Mouse (Mus musculus): ENCODE measurements around the gene Ddx31.

The Ddx31 gene

DNA sequence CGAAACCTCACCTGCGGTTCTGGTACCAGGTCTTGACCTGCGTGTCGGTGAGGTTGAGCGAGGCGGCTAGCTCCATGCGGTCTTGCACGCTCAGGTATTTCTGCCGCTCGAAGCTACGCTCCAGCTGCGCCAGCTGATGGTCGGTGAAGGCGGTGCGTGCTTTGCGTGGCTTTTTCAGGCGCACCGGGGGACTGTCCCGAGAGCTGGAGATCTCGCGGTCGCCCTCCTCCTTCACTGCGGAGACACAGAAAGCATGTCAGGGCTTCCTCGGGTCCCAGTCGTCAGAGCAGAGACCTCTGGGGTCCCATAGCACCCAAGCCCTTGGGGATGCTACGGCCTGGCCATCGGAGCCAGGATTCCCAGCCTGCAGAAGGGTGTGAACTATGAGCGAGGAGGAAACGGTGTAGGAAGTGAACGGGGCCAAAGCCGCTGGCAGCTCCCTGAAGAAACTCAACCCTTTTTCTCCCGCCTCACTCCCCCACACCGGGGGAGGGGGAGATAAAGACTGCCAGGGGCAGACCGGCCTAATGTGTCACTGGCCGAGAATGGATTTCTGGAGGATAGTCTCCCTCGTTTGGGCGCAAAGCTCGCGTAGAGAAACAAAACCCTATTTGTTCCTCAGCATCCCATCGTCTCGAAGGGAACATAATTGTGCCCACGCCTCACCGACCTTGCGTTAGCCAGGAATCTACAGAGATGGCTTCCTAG, 71.3 kb downstream of the Ddx31 start:
- no peak for DNase-seq (ENCODE audit: low spot score)

DNA sequence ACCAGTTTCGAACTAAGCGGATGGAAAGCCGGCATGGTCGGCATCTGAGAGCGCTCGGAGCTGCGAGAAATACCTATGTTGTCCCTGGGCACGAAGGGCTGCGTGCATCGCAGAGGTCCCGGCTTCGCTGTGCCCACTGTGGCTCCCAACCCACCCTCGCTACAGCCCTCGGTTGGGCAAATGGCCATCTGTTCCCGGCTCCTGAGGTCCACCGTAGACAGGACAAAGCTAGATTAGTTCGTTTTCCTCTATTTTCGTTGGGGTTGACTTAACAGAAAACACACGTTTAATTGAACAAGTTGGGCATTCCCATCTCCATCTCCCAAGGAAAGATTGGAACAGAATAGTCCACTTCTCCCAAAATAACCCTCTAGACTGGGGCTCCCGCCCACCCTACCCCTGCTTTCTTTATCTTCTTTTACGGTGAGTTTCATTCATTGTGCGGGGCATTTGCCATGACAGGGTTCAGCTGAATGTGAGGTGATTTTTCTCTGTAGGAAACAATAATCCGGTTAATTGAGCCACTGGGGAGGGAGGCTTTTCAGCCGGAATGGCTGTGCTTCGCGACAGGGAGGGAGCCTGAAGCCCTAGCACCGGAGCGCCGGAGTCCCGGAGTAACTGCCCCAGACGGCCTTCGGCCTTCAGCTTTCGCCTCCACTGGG, 72.0 kb downstream of the Ddx31 start:
- peak; percentile 53 for DNase-seq (ENCODE audit: low spot score)

DNA sequence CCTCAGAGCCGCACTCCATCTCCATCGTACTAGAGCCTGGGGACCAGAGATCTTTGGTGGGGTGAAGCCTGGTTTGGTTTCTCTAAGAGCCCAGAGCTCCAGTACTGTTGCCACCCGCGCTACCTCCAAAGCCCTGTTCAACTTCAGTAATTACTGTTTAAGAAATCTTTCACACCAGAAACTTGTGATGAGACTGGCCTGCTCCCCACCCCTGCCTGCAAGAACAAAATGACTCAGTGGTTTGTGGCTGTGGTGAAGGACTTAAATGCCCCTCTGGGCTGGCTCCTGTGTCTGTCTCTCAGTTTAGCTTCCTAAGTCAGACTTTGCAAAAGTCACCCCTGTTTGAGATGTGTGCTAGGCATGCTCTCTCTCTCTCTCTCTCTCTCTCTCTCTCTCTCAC, 72.8 kb downstream of the Ddx31 start:
- peak; percentile 21 for DNase-seq (ENCODE audit: low spot score)

DNA sequence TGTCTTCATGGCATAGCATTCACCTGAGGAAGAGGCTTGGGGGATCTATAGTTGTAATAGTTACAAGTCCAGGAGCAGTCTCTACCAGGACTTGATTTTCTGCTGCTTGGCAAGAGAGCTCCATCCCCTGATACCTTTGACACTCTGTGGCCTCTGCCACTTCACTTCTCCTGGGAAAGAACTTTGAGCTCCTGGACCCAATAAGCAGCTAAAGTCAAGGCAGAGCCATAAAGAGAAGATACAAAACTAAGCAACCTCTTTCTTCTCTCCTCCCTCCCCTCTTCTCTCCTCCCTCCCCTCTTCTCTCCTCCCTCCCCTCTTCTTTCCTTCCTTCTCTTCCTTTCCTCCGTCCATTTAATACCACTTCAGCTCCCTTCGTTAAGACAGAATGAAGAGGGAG, 73.9 kb downstream of the Ddx31 start:
- no peak for DNase-seq (ENCODE audit: low spot score)

DNA sequence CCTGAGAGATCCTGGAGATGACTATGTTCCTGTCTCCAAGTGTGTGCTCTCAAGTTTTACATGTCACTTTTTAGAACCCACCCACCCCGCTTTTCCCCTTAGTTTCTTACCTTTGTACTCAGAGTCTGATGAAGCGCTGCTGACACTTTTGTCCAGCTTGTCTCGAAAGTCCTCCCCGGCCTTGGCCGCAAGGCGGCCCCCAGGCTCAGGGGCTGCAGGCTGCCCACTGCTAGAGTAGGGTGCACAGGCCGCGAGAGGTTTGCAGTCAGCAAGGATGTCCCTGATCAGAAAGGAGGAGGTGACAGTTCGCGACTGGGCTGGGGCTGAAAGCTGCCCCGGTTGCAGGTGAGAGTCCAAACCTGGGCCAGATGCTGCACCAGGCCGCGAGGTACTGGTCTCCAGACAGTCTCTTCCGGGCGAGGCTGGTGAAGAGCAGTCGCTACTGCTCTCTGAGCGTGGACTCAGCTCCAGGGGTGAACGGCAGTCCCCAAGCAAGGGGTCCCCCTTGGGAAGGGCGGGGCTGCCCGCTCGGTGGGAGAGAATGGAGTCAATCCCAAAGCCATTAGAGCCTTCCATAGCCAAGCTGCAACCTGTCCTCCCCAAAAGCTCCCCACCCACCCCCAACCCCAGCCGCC, 75.0 kb downstream of the Ddx31 start:
- peak; percentile 9 for DNase-seq (ENCODE audit: low spot score)

DNA sequence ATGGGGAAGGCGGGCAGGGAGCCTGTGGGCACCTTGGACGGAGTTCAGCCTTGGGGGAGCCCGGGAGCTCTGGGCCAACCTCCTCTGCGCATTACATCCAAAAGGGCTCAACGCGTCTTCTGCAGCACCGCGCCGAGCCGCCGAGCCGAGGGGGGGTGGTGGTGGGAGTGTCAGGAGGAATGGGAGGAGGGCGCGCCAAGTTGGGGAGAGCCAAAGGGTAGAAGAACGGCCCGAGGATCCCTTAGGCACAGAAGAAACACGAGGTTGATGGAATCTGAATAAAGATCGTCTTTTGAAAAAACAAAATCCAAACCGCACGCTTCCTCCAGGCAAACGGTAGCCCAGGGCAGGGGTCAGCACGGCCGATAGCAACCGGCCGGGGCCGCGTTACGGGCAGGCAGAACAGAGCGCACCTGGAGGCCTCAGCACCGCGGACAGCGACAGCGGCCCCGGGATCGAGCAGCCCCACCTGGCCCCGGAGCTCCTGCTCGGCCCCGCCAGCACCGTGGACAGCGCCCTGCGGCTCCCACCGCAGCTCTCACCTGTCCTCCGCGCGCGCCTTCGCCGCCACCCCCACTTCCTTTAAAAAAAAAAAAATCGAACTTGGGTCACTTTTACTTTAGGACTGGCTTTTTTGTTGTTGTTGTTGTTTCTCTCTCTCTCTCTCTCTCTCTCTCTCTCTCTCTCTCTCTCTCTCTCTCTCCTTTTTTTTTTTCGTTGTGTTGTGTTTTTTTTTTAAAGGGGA, 75.7 kb downstream of the Ddx31 start:
- DNase-seq (ENCODE audit: low spot score): peak; percentile 72

DNA sequence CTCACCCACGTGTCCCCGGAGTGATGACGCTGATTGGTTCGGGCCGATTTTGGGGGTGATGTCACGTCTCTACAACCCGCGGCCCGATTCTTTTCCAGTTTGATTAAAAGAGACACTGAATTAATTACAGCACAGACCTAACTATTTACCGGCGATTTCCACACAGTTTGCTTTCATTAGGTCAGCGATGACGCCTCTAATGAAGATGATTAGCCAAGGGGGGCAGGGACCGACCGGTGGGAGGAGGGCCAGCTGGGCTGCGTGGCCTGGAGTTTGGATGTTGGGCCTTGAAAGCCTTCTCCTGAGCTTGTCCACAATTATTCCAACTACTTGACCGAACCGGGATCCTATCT, 76.3 kb downstream of the Ddx31 start, which contains the start of gene Barhl1:
Gene Barhl1, minus strand, starts transcription at position 156 of the 353 bp plus-strand sequence.
- DNase-seq (ENCODE audit: low spot score): peak; percentile 31

DNA sequence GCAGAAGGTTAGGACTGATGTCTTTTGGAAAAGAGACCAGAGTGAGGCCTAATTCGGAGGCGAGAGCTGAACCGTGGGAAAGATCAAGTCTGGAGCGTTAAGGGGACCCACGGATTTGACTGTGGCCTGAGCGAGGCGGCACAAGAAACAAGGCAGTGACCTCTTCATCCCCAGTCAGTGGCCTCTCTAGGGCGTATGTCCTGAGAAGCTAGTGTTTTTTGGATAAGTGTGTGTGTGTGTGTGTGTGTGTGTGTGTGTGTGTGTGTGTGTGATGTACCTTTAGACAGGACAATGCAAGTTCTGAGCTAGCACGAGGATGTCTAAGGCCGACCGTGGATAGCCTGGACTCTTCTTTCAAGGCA, 76.9 kb downstream of the Ddx31 start:
- no peak for DNase-seq (ENCODE audit: low spot score)

DNA sequence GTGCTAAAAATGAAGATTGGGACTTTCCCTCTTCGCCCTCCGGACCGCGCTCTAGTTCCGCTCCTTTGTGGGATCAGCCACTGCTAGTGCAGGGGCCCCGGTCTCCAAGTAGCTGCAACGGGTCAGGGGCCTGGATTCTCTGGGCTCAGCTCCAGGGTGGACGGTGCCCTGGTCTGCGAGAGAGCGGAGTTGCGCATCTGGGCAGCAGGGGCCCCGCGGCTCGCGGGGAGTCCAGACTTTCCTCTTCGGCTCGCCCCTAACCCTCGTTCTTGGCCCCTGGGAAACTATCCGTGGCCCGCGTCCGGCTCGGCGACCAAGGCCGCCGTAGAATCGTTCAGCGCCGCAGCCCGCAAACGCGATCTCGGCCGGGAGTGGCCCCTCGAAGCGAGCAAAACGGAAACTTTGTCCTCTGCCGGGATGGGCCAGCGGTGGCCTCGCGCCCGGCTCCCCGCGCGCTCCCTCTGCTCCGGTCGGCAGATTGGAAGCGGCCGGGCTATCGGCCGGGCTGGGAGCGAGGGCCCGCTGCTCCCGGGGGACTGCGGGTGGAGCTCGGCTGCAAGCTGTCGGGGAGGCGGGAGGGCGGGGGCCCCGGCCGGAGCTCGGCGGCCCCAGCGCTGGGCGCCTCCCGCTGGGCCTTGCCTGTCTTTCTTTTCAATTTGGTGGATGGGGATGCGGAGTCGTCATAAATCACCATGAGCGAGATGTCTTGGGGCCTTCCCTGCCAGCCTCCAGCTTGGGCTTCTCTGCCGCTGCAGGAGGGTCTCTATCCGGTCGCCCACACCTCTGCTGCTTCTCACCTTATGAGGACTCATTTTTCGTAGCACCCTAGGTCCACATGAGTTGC, 77.5 kb downstream of the Ddx31 start:
- DNase-seq (ENCODE audit: low spot score): peak; percentile 65

DNA sequence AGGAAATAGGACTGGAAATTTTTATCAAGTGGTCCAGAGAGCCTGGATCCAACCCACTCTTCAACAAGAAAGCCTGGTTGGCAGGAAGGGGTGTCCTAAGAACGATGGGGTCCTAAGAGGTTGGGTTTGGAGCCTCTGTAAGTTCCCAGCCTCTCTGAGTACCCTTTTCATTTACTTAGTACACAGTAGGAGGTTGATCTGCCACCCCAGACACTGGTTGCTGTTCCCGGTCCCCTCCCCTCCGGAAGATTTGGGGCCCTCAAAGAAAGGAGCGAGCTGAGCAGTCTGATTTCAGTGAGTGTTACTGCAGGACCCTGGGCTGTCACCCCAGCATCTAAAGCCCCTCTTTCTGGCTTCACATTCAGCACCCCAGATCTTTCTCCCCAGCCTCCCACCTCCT, 78.8 kb downstream of the Ddx31 start:
- DNase-seq (ENCODE audit: low spot score): peak; percentile 10

DNA sequence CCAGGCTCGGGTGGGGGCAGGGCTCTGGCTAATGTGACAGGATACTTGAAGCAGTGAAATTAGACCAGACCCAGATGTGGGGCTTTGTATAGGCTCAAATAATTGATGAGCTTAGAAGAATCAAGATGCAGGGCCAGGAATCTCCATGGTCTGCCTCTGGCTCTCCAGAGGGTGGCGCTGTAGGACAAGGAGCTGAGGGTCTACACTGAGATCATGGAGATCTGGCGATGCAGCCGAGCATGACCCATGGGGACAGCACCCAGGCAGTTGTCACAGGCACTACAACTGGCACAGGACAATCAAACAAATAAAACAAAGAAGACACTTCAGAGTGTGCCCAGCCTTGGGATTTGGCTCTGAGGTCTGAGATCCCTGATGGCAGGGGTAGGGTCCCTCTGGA, 83.7 kb downstream of the Ddx31 start:
- DNase-seq (ENCODE audit: low spot score): peak; percentile 87

DNA sequence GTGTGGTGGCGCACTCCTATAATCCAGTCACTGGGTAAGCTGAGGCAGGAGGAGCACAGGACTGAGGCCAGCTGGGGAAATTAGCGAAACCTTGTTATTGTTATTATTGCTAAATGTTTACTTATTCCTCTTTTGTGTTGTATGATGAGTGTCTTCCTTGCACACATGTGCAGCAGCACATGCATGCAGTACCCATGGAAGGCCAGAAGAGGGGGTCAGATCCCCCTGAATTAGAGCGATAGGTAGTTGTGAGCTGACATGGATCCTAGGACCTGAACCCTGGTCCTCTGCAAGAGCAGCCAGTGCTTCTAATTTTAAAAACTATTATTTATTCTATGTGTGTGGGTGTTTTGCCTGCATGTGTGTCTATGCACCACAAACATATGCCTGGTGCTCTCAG, 90.4 kb downstream of the Ddx31 start:
- DNase-seq (ENCODE audit: low spot score): no peak

DNA sequence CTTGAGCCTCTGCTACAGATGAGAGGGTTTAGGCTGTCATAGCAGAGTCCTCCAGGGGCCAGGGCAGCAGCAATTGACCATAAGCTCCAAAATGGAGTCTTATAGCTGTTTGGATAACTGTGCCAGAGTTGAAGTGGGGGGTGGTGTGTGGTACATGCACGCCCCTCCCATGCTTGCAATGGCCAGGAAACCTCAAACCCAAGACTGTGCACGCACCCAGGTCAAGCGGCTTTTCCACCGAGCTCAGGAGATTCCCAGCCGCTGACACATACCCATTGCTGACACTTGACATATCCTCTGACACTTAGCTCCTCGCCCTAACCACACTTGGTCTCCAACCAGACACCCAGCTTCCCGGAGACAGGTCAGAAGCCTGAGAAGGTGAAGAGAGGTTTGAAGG, 98.8 kb downstream of the Ddx31 start:
- no peak for DNase-seq (ENCODE audit: low spot score)

DNA sequence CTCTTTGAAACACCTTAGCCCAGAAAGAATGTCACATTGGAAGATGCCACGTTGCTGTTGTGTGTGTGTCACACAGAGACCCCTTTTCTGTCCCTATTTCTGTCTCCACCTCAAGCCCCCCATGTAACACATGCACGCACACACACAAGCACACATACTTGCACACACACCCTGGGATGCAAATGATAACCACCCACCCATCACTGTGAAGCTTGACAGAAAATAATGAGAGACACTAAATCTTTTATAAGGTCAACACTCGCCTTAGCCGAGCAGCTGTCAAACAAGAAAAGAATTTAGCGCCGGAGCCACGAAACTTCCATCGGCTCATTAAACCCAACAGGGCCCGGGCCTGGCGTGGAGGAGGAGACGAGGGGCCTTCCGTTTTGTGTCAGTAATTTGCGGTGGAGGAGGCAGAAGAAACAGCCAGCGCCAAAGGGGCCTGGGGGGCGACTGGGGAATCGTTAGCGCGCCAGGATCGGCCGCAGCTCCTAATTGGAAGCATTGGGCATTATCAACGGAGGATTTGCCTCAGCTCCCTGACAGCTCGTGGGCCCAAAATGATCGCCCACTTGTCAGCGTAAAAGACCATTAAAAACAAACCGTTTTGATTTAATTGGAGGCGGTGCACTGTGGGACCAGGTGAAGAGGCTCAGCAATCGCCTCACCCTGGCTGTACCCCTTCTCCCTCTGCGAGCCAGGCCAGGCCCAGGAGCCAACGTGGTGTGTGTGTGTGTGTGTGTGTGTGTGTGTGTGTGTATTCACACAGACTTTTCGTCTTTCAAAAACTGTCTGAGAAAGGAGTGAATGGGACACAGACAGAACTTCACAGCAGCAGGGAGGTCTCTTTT, 103.7 kb downstream of the Ddx31 start:
- peak; percentile 60 for DNase-seq (ENCODE audit: low spot score)

DNA sequence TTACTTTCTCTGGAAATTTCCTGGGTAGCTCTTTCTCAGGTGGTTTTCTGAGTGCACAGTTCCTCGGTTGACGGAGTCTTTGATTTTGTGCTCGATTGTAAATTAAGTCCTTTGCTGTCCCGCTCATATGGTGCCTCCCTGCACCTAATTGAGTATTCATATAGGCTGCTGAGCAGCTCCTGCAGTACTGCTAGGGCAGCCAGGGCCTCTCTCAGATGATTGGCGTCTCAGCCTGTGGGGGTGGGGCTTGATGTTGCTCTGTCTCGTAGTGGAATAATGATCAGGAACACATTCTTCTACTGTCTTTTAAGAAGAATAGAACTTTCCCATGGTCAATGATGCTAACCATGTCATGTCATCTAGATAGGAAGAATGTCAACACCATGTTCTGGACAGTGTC, 105.2 kb downstream of the Ddx31 start:
- DNase-seq (ENCODE audit: low spot score): no peak

DNA sequence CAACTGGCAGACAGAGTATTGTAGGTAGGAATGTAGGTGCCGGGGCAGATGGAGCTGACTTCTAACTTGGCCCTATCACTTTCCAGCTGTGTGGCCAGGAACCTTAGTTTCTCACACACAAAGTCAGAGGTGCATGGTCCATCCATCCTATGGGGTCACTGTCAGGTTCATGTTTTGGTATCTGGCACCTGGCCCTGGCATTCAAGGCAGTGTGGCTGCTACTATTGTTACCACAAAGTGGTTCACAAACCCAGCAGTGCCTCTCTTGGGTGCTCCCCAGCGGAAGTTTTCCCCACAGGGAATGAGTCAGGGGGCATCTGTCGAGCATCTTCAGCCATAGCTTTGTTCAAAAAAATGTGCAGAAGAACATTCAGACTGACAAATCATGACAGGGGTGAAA, 106.1 kb downstream of the Ddx31 start:
- DNase-seq (ENCODE audit: low spot score): no peak

DNA sequence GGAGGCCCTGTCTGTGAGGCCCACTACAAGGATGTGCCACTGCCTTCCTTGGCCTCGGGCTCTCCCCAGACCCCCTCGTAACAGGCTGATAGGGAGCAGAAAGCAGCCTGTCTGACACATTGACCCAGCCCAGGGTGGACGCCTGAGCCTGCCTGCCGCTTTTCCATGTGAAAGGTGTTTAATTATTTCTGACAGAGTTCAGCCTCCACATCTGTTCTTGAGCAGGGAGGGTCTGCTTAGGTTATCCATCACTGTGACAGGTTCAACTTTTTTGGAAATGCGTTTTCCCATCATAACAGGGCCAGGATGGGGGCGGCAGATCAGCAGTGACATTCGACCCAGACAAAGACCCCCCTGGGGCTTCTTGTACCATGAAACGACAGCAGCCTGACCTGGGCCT, 112.8 kb downstream of the Ddx31 start:
- peak; percentile 66 for DNase-seq (ENCODE audit: low spot score)

DNA sequence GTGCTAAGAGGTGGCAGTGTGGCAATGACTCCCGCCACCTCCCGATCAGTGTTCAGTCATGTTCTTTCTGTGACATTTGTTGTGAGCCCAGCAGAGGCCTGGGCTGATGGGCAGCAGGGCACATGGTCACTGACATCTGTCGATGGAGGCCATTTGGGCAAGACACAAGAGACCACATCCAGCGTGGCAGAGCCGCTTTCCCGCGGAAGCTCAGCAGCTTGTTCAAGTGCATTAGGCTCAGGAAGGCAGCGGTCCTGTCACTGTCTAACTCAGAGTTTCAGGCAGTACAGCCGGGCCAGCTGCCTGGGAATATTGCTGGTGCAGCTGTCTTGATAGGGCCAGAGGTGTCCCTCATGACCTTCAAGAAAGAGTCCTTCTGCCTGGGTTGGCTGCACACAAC, 114.4 kb downstream of the Ddx31 start:
- DNase-seq (ENCODE audit: low spot score): peak; percentile 36
